Mouse (Mus musculus) lung, adult 10 weeks (tissue): Measurements from ENCODE around the gene Olfr916. TPM values are rescaled to one million over a fixed set of nuclear protein-coding genes. Genes with fewer than 3 reads are reported as not detected.

Experiments
- polyA plus RNA-seq: library from polyadenylated mRNA; stranded (reverse); fragments of 350-450 nt; fragmentation: Illumina TruSeq; extraction: RNeasy Lipid Tissue Mini Kit (QIAGEN cat#74804); gene quantifications from one replicate; pipeline ENCODE4 v1.2.3, GENCODE M21; 2014; ENCODE audit warnings: low read depth, low replicate concordance; ENCODE audit not compliant: insufficient read depth

Olfr916 gene
- polyA plus RNA-seq: not detected

DNA sequence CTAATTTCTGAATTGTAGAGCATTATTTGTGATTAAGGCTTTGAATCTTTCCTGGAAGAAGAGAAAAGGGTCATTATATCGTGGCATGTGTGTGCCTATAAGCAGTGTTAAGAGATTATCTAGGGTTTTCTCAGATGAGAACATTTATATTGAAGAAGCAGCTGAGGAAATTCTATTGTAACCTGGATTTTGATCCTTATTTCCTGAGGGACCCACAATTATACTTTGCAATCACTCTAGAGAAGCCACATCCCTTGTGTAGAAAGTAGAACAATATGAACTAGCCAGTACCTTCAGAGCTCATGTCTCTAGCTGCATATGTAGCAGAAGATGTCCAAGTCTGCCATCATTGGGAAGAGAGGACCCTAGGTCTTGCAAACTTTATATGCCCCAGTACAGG is at the start of gene Olfr916:
Olfr916 (minus strand) TSS at position 101 of the 400 bp plus-strand sequence.

DNA sequence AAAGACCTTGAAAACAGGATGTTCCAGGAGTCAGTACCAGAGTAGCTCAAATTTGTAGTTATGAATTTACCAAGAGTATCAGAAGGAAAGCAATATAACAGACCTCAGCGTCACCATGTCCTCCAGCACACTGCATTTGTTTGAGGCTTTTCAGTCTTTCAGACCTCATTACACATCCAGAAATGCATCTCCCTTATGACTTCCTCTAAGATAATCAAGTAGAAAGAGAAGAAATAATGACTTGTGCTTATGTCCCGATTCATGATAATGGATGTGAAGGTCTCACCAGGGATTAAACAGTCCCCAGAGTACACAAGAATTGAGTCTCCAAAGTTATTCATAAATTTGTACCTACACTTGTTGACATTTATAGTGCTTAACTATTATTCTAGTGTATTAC is 14.8 kb upstream of the Olfr916 start, which contains the start of gene Olfr918:
Olfr918 (minus strand) TSS at position 101 of the 400 bp plus-strand sequence.

DNA sequence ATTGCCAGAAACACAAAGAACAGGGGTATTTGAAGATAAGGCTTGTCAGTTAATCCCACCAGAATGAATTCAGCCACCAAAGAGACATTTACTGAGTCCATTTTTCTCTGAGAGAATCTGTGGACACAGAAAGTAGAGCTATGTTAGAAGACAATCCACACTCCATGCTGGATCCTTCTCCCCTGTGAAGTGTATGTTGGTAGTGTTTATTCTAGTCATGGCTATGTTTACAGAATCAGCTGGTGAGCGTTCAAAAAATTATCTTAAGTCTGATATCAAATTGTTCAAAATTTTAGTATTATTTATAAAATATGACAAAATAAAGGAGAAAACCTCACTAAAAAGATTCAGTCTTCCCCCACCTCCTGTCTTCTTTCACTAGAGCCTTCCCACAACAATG is 6.1 kb upstream of the Olfr916 start, which contains the start of gene Olfr917:
Olfr917 (minus strand) TSS at position 101 of the 400 bp plus-strand sequence.

Other genes with a start within 250 kb of the Olfr916 start
- not detected for gene Olfr901, start 230.4 kb downstream of the Olfr916 start, polyA plus RNA-seq
- not detected for gene Olfr902, start 212.2 kb downstream of the Olfr916 start, polyA plus RNA-seq
- not detected for gene Olfr904, start 196.7 kb downstream of the Olfr916 start, polyA plus RNA-seq
- gene Olfr905, start 188.8 kb downstream of the Olfr916 start, polyA plus RNA-seq: not detected
- gene Olfr906, start 172.8 kb downstream of the Olfr916 start, polyA plus RNA-seq: not detected
- not detected for gene Olfr907, start 164.1 kb downstream of the Olfr916 start, polyA plus RNA-seq
- gene Olfr911-ps1, start 138.3 kb downstream of the Olfr916 start, polyA plus RNA-seq: not detected
- gene Olfr910, start 122.0 kb downstream of the Olfr916 start, polyA plus RNA-seq: not detected
- not detected for gene Olfr912, start 79.7 kb downstream of the Olfr916 start, polyA plus RNA-seq
- not detected for gene Olfr913, start 67.1 kb downstream of the Olfr916 start, polyA plus RNA-seq
- gene Olfr914, start 54.8 kb downstream of the Olfr916 start, polyA plus RNA-seq: not detected
- gene Olfr917, start 6.0 kb upstream of the Olfr916 start, polyA plus RNA-seq: not detected
- gene Olfr918, start 14.7 kb upstream of the Olfr916 start, polyA plus RNA-seq: not detected
- not detected for gene Olfr919, start 43.8 kb upstream of the Olfr916 start, polyA plus RNA-seq
- 27.1 TPM for gene Vwa5a, start 58.4 kb upstream of the Olfr916 start, polyA plus RNA-seq
- gene Olfr920, start 92.4 kb upstream of the Olfr916 start, polyA plus RNA-seq: 0.10 TPM
- not detected for gene Olfr921, start 113.2 kb upstream of the Olfr916 start, polyA plus RNA-seq
- not detected for gene Olfr922, start 154.7 kb upstream of the Olfr916 start, polyA plus RNA-seq
- not detected for gene Olfr923, start 166.7 kb upstream of the Olfr916 start, polyA plus RNA-seq
- gene Olfr924, start 184.6 kb upstream of the Olfr916 start, polyA plus RNA-seq: not detected
- gene Olfr26, start 195.2 kb upstream of the Olfr916 start, polyA plus RNA-seq: not detected
- not detected for gene Olfr926, start 217.3 kb upstream of the Olfr916 start, polyA plus RNA-seq